Mouse (Mus musculus) cerebellum, adult 2 months (tissue): ENCODE data around the gene Ttc9b. TPM values are rescaled to one million over a fixed set of nuclear protein-coding genes. Genes with fewer than 3 reads are reported as not detected.
A peak's percentile ranks its signal among the peaks of the same experiment; 100 is the strongest.

Experiments
- DNase-seq, 2 experiments: peaks; one replicate each; pipeline ENCODE4 v3.0.0; 2021
- H3K27ac ChIP-seq: fragments of 200-500 bp; 2 replicates; pipeline ENCODE4 v1.5.1; 2012; ENCODE audit warnings: low read length, control low read depth, inconsistent platforms; ENCODE audit not compliant: insufficient read depth
- H3K27me3 ChIP-seq: fragments of 200-500 bp; 2 replicates; pipeline ENCODE4 v1.6.1; 2012; ENCODE audit warnings: inconsistent platforms, mild to moderate bottlenecking, low read length, moderate library complexity; ENCODE audit not compliant: control insufficient read depth, insufficient read depth
- H3K4me1 ChIP-seq: fragments of 200-500 bp; 2 replicates; pipeline ENCODE4 v1.6.1; 2011; ENCODE audit warnings: low read length; ENCODE audit not compliant: control insufficient read depth, insufficient read depth
- H3K4me3 ChIP-seq: fragments of 200-500 bp; replicated peaks from 2 replicates; pipeline ENCODE3; 2011; ENCODE audit warnings: mild to moderate bottlenecking, low read depth, low read length, control low read depth; ENCODE audit not compliant: insufficient read depth
- CTCF ChIP-seq: fragments of 200-500 bp; IDR thresholded peaks from 2 replicates; pipeline ENCODE4 v1.5.1; 2011; ENCODE audit warnings: low read depth, mild to moderate bottlenecking, control low read depth, low read length, moderate library complexity, borderline replicate concordance; ENCODE audit not compliant: insufficient read depth
- POLR2A ChIP-seq: fragments of 200-500 bp; IDR thresholded peaks from 2 replicates; pipeline ENCODE4 v1.6.1; 2011; ENCODE audit warnings: low read length, control low read depth, borderline replicate concordance; ENCODE audit not compliant: insufficient read depth
- WGBS: fragments of 180-500 bp; shearing (Covaris S2); methylation state at CpG from one replicate; pipeline ENCODE4 v1.1.7; 2018; 5-methylcytosine and 5-hydroxymethylcytosine counted together
- polyA plus RNA-seq: library from polyadenylated mRNA; depleted of rRNA; stranded (reverse); fragments of >200 nt; gene quantifications from 2 replicates; pipeline ENCODE4 v1.2.3, GENCODE M21; 2012

Ttc9b gene
- polyA plus RNA-seq, 1 experiment, result 62.2 TPM

DNA sequence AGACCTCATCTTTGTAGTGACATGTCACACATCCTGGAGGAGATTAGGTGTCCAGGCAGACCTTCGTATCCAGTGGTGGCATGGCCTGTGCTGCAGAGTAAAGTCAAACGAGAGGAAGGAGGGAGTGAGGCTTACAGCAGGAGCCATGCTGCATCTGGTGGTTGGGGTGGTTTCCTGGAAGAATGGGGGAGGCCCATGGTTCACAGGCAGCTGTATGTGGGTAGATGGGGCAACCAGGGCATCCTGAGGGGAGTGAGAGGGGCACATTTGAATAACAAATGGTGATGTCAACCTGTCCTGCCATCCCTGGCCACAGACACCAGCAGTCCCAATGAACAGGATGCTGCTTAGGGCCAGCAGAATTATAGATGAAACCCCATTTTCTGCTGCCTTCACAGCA is 44.0 kb upstream of the Ttc9b start:
- TF ChIP-seq POLR2A (no peak), CTCF (no peak)
- H3K27me3 ChIP-seq, result no peaks in the 10 kb centered on the region
- peaks cover 84% of the 10 kb centered on the region for H3K4me1 ChIP-seq
- DNase-seq, result no peak
- H3K27ac ChIP-seq, result peak overlapping the region; percentile 98
- WGBS, result 55% methylated on average over 2 of the region's 2 CpGs
- no peak overlapping the region for H3K4me3 ChIP-seq

DNA sequence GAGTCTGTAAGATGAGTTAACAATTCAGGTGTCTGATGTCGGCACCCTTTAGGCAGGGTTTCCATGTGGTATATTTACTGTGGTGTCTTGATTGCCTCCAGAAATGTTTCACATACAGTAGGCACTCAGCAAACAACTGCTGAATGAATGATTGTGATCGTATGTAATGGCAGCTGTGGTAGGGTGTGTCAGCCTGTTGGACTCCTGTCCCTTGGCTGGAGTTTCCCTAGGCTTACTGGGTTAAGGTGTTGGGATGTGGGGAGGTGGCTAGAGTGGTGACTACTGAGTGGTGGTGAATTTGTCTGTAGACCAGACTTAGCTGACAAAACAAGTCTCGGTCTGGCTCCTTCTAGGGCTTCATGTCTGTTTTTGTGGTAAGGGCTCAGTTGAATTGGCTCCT is 43.3 kb upstream of the Ttc9b start:
- no peak overlapping the region for H3K4me3 ChIP-seq
- H3K4me1 ChIP-seq, result peaks cover 80% of the 10 kb centered on the region
- DNase-seq, result no peak
- WGBS, result 59% methylated on average over 3 of the region's 3 CpGs
- H3K27me3 ChIP-seq, result no peaks in the 10 kb centered on the region
- no peak for TF ChIP-seq POLR2A
- TF ChIP-seq CTCF, result no peak
- peak overlapping the region; percentile 98; the same call in 1 of the 2 replicates for H3K27ac ChIP-seq

DNA sequence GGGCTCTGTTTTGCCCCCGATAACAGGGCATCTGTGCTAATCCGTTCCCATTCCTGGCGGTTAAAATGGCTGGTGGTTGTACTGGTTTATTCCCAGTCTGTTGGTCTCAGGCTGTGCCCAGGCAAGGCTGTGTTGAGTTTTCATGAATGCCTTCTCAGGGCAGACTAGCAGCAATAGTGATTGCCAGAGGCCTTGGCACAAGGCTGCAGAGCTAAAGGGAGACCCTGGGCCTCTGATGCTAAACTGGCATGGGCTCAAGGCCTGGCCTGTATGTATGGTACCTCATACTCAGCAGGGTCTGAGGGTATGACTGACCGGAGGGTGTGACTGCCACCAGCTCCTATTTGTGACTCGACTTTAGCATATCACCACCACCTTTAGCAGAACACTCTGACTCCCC is 42.8 kb upstream of the Ttc9b start:
- H3K4me1 ChIP-seq, result peaks cover 75% of the 10 kb centered on the region
- TF ChIP-seq POLR2A (no peak), CTCF (no peak)
- H3K4me3 ChIP-seq, result no peak overlapping the region
- 28% methylated on average over 5 of the region's 5 CpGs for WGBS
- H3K27ac ChIP-seq, result peak overlapping the region; percentile 38
- peak in 1 of 2 experiments; percentile 41 for DNase-seq
- no peaks in the 10 kb centered on the region for H3K27me3 ChIP-seq

DNA sequence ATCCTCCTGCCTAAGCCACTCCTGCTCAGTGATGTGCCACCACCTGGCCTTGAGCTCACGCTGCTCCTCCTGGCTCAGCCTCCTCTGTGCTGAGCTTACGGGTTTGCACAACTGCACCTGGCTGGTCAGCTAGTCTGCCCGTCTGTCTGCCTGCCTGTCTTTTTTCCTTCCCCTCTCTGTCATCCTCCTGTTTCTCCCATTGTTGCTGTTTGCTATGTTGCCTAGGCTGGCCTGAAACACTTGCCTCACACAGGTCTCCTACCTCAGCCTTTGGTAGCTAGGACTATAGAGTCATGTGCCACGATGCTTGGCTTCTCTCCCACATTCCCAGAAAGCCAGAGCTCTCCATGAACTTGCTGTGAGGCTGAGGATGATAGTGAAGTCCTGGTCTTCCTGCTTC is 40.8 kb upstream of the Ttc9b start:
- no peak overlapping the region for H3K4me3 ChIP-seq
- H3K27ac ChIP-seq, result peak overlapping the region; percentile 42
- DNase-seq, result peak in 1 of 2 experiments; percentile 59
- H3K27me3 ChIP-seq, result no peaks in the 10 kb centered on the region
- WGBS, result 10% methylated on average over 4 of the region's 4 CpGs
- TF ChIP-seq POLR2A, result no peak
- TF ChIP-seq CTCF, result no peak
- H3K4me1 ChIP-seq, result peaks cover 55% of the 10 kb centered on the region

DNA sequence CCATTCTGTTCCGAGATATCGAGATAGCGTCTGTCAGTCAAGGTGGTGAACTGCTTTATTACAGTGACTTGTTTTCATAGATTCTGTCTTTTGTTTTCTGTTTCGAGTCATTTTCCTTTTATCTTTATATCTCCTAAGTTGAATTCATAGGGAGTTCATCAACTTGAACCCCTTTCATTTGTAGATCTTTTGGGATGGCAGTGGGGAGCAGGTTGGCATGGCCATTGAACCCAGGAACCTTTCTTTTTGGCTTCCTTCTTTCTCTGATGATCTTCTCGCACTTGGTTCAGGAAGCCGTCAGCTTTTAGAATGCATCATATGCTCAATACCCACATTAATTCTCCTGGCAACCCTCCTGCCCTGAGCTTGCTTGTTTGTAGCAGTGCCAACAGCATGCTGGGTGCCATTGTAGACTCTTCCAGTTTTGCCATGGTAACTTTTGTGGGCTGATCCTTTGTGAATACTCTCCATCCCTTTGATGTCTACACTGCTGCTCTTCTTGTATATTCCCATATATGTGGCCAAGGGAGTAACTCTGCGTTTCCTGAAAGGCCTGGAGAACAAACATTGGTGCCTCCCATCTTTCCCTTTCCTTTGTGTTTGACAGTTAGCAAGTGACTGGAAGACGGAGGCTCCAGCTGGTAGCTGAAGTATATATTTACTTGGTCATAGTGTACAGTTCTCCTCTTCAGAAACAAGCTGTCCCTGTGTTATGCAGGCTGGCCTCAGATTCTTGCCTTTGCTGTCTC is 39.8 kb upstream of the Ttc9b start:
- H3K4me1 ChIP-seq, result peaks cover 45% of the 10 kb centered on the region
- no peaks in the 10 kb centered on the region for H3K27me3 ChIP-seq
- WGBS, result 25% methylated on average over 8 of the region's 8 CpGs
- DNase-seq, result peak; percentile 79 to 86
- H3K4me3 ChIP-seq, result no peak overlapping the region
- peak overlapping the region; percentile 62 for H3K27ac ChIP-seq
- no peak for TF ChIP-seq POLR2A
- no peak for TF ChIP-seq CTCF

DNA sequence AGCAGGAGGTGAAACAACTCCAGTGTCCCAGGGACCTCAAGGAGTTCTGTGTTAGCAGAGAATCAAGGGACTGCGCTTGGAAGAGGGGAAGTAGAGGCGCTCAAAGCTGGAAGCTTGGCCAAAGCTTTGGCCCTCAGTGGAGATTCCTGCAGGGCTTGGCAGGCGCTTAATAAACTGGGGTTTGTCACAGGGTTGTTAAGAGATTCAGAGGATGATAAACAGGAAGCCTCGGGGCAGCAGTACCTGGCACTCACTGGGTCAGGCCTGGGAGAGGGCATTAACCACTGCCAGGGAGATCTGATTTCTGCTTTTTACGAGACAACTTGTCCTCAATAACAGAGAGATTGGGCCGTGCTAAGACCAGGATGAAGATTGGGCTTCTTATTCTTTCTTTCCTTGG is 32.7 kb upstream of the Ttc9b start:
- 2% methylated on average over 6 of the region's 6 CpGs for WGBS

DNA sequence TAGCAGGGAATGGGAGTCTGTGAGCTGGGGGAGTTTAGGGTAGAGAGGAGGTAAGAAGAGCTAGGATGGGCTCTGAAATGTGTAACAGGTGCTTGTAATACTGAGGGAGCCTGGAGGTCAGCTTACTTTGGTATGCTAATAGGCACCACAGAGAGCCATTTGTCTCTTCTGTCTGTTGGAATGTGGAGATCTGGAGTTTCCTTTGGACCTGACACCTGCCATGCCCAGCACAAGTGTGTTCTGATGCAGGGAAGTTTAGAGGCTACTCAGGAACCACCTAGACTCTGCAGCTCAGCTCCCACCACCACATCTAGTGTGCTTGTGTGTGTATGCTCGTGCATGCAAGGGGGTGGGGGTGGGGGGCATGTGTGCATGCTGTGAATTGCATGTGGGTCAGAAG is 31.5 kb upstream of the Ttc9b start:
- Histone ChIP-seq H3K27me3 (no peaks in the 10 kb centered on the region), H3K4me1 (peaks cover 24% of the 10 kb centered on the region), H3K27ac (no peak overlapping the region), H3K4me3 (no peak overlapping the region)
- TF ChIP-seq POLR2A, result no peak
- TF ChIP-seq CTCF, result no peak
- DNase-seq, result no peak
- WGBS, result 90% methylated on average over 1 of the region's 1 CpGs

More for the DNA sequence above, 32.7 kb upstream of the Ttc9b start:
- Histone ChIP-seq H3K27ac (peak overlapping the region; percentile 96), H3K4me1 (peaks cover 24% of the 10 kb centered on the region), H3K27me3 (no peaks in the 10 kb centered on the region), H3K4me3 (no peak overlapping the region)
- DNase-seq, result peak; percentile 68 to 78
- TF ChIP-seq POLR2A (no peak), CTCF (no peak)

DNA sequence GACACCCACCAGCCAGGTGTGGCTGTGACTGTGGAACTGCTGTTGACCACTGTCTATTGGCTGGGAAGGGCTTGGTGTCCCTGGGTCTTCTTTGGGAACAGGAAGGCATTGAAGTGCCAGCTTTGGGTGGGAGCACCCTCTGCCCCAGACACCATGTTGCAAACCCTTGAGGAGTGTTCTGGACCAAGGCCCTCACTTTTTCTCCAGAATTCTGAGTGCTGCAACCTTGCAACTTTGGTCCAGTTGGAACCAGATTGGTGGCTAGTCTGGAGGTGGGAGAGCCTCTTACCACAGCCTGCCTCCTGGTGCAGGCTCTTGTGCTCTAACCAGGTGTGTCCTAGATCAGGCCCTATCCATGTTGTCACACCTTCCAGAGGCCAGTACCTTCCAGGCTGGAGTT is 28.7 kb upstream of the Ttc9b start:
- no peak overlapping the region for H3K27ac ChIP-seq
- no peaks in the 10 kb centered on the region for H3K27me3 ChIP-seq
- H3K4me1 ChIP-seq, result peaks cover 36% of the 10 kb centered on the region
- TF ChIP-seq CTCF, result no peak
- no peak for TF ChIP-seq POLR2A
- no peak overlapping the region for H3K4me3 ChIP-seq
- DNase-seq, result no peak
